Mouse (Mus musculus) T-helper 1 cell (primary cell): Measurements from ENCODE around the gene Atp1a3.

Experiments
- in situ Hi-C: fragments of 300-600 bp; cut with MboI, MseI; formaldehyde crosslinking; loops from one replicate; pipeline ENCODE4 v1.15.1; 2025; ENCODE audit warnings: high pct_unique_total_duplicates

Atp1a3 gene

GRCm38 (mm10) chr7:25004806-25005205 is 952 bp downstream of the Atp1a3 start:
- in situ Hi-C loops = loop anchor here (5.0 kb wide), 1 partner anchor 583 kb away; no protein-coding TSS in a partner anchor

- in situ Hi-C loops = no loop called here
Observed at GRCm38 (mm10) chr7:25003820-25004388, 1.9 kb downstream of the Atp1a3 start.

- in situ Hi-C loops = no loop called here
Observed at GRCm38 (mm10) chr7:25003291-25003690, 2.5 kb downstream of the Atp1a3 start.

GRCm38 (mm10) chr7:25000711-25001110 is 5.0 kb downstream of the Atp1a3 start:
- in situ Hi-C loops = no loop called here

DNA sequence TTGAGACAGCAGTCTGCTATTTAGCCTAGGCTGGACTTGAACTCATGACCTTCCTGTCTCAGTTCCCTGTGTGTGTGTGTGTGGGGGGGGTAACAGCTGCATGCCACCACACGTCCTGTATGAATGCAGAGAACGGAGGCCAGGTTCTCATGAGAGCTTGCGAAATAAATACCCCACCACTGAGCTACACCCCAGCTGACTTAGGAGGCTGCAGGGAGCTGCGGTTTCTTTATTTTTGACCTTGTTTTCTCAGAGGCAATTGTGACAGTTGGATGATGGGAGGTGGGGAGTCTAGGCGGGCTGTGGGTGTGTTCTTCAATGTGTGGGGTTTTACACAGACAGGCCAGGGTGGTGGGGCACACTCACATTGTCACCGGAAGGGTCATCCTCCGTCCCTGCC is 5.5 kb downstream of the Atp1a3 start:
- in situ Hi-C loops = no loop called here

DNA sequence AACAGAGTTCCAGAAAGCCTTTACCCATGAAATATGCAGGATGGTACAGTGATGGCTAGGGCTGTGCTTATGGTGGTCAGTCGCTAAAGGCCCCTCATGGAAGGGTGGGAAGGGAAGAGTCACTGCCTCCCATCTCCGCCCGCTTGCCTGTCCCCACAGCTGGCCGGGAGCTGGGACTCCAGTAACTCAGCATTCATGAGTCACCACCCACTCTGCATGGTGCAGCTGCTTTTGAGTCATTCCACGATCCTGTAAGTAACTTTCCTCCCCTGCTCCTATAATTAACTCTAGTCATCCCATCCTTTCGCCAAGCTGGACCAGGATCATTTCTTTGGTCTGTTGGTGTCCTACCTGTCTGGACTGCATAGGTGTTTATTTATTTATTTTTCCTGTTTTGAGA is 12.7 kb downstream of the Atp1a3 start:
- in situ Hi-C loops = no loop called here

DNA sequence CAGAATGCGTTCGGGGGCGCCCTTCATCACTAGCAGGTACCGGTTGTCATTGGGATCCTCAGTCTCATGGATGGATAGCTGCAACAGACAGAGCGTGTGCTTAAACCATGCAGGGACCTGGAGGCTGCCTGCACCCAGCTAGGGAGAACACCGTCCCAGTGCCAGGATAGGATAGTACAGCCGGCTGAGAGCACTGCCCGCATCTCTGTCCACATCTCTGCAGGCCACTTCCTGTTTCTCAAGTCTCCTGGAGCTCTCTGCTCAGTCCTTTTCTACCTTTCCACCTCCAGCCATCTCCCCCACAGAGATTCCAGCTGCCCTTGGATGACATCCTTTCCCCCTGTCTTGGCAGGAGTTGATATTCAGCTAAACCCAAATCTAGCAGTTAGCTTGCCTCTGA is 15.3 kb downstream of the Atp1a3 start:
- in situ Hi-C loops = no loop called here

DNA sequence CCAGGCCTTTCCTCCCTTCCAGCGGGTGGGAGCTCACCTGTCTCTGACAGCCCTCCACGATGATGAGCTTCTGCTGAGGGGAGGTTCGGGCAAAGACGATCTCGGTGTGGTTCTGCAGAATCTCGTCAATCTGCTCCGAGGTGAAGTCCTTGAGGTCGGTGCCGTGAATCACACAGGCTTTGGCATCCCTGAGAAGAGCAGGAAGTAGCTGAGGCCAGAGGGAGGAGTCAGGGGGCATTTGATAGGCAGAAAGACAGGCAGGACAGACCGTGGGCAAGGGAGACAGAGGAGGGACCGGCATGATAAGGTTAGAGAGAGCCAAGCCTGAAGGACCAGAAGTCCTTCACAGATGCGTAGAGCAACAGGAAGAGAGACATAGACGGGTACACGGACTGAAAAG is 17.8 kb downstream of the Atp1a3 start:
- in situ Hi-C loops = no loop called here

GRCm38 (mm10) chr7:24985799-24986198 is 20.0 kb downstream of the Atp1a3 start:
- in situ Hi-C loops = no loop called here

DNA sequence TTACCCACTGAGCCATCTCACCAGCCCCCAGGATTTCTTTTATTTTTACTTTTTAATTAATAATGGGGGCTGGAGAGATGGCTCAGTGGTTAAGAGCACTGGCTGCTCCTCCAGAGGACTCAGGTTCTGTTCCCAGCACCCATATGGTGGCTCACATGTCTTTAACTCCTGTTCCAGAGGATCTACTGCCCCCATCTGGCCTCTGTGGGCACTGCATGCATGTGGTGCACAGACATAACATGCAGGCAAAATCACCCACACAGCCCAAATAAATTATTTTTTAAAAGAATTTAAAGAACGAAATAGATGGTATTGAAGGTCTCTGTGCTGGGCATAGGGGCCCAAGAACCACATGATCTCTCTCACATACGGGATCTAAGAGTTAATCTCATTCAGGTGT is 21.5 kb downstream of the Atp1a3 start:
- in situ Hi-C loops = no loop called here

DNA sequence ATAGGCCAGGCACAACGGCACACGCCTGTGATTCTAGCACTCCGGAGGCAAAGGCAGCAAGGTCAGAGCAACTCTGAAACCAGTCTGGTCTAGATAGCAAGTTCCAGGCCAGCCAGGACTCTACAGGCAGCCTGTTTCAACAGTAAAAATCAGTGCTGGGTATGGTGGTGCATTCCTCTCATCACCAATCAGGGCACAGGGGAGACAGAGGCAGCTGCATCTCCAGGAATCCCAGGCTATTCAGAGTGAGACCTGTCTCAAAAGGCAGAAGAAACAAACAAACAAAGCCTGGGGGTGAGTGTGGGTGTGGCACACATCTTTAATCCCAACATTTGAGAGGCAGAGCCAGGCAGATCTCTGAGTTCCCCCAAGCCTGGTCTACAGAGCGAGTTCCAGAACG is 22.4 kb downstream of the Atp1a3 start:
- in situ Hi-C loops = no loop called here

DNA sequence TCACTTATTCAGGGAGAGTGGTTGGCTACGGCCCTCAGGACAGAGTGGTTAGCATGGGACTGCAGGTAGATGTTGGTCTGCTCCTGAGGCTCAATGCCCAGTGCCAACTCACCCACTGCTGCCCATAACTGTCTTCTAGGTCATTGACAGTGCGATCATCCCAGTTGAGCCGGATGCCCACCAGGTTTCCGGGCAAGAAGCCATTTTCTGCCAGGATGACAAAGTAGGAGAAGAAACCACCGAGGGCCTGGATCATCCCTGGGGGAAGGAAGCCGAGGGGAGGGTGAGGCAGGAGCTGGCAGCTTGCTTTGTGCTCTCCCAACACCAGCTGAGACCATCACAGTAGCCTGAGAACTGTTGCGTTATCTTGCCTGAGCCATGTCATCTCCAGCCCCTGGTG is 25.3 kb downstream of the Atp1a3 start:
- in situ Hi-C loops = no loop called here

- in situ Hi-C loops = no loop called here
Observed at GRCm38 (mm10) chr7:24978781-24979180, 27.0 kb downstream of the Atp1a3 start.

- in situ Hi-C loops = no loop called here
Observed at GRCm38 (mm10) chr7:24974893-24975595, 30.7 kb downstream of the Atp1a3 start.

- in situ Hi-C loops = no loop called here
Observed at GRCm38 (mm10) chr7:24973902-24974301, 31.9 kb downstream of the Atp1a3 start.

- in situ Hi-C loops = no loop called here
Observed at GRCm38 (mm10) chr7:24973208-24973607, 32.5 kb downstream of the Atp1a3 start.

DNA sequence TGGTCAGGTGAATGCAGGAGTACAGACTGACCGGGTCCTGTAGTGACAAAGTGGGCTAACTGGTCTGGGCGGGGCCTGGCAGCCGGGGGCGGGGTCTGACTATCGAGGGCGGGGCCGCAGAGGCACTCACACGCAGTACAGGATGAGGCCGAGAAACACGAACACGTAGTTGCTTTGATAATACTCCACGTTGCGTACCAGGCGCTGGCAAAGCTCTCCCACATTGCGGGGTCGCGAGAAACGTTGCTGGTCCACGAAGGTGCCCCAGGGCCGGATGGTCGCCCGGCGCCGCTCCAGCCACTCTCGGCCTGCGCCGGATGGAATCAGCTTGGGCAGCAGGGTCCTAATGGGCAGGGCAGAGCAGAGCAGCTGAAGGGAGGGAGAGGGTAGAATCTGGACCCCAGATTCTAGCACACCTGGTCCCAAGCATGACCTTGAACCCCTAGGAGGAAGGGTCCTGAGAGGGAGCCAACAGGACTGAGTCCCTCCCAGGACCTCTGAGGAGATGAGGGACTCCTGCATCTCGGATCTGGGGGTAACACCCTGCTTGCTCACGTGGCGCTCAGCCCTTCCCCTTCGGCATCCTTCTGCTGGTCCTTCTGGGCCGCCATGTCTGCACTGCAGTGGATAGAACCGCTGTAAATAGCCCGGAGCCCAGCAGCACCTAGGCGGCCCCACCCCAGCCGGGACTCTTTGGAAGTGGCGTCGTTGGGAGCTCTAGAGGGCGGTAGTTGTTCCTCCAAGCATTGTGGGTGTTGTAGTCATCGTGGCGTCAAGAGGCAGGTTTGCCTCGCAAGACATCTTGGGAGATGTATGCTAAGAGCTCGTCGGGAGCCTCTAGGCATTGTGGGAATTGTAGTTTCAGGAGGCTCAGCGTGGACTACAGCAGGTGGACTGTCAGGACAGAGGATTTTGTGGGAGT is 33.5 kb downstream of the Atp1a3 start, which contains the start of gene Rabac1:
Rabac1 (minus strand) TSS at position 783 of the 922 bp plus-strand sequence.
- in situ Hi-C loops = no loop called here

DNA sequence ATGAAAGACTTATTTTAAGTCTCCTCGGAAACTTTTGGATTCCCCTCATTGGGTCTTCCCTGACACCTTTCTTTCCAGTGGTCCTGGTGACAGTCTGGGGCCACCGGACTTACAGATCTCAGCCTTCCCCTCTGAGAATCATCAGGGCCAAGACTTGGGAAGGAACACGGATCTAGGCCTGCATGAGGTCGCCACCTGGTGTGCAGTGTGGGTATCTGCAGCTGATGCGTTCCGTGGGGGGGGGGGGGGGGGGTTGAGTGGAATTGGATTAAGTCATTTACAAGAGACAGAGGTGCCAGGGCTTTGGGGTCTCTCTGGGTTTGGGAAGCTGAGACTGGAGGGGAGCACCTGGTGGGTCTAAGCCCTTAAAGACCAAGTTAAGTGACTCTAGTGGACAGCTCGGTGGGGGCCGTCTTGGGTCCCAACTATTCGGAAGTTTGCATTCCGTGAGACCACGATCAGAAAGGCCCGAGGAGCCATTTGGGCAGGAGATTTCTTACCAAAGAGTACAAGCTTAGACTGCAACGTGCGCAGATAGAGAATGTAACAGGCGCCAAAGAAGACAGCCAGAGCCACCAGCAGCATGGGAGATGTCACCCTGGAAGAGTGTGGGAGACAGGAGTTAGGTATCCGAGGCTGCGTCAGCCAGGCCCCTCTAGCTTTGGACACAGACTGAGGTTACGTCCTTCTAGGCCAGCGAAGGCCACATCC is 34.3 kb downstream of the Atp1a3 start:
- in situ Hi-C loops = no loop called here

DNA sequence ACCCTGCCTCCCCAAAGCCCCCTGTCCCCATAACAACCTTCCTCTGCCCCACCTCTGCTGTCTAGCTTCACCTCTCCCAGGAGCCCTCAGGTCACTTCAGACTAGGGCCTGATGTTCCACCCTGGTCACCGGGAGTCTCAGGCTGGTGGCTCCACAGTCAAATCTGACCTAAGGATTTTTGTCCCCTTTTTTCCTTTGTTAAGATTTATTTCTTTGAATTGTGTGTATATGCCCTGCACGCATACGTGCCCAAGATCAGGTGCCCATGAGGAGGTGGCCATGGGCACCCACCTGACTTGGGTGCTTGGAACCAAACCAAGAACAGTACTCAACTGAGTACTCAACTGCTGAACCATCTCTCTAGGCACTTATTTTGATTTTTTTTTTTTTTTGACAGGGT is 35.4 kb downstream of the Atp1a3 start:
- in situ Hi-C loops = no loop called here

DNA sequence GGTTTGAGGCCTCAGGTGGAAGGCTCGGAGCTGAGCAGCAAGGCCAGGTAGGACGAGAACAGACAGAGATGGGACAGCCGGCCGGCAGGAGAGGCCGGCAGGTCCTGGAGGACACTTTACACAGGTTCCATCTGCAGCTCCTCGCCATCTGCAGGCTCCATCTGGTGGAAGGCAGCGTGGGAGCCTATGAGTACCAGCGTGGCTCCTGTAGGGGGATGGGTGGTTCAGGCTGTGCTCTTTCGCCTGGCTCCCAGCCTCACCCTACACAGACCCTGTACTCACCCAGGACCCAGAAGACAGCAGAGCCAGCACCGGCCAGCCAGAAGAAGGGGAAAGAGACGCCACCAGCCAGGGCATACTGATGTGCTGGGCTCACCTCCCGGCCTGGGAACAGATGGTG is 36.0 kb downstream of the Atp1a3 start:
- in situ Hi-C loops = loop anchor here (5.0 kb wide), 1 partner anchor 153 kb away; no protein-coding TSS in a partner anchor

GRCm38 (mm10) chr7:24968463-24968862 is 37.3 kb downstream of the Atp1a3 start:
- in situ Hi-C loops = loop anchor here (5.0 kb wide), 1 partner anchor 151 kb away; no protein-coding TSS in a partner anchor

GRCm38 (mm10) chr7:24967966-24968365 is 37.8 kb downstream of the Atp1a3 start:
- in situ Hi-C loops = loop anchor here (5.0 kb wide), 1 partner anchor 151 kb away; no protein-coding TSS in a partner anchor
